Mouse (Mus musculus): Measurements from ENCODE around the gene Cdk15.

Gene Cdk15

DNA sequence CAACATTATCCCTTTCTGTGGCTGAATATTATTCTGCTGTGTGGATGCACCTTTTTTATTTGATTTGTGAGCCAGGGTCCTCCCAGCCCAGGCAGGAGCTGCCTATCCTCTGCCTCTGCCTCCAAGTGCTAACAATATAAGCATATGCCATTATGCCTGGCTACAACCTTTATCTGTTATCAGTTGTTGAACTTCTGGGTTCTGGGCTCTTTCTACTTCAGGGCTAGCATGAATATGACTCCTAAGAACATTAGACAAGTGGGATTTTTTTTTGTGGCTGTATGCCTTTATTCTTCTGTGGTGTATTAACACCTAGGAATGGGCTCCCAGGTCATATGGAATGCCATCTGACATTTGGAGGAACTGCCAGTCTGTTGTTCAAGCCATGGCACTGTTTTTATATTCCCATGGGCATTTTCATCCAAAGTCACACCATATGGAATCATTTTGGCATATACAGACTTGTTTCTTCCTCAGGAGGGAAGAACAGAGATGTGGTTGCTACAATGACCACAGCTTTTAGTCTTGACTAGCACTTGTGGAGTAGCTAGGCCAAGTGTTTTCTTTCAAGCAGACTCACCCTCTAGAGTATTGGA is 113.7 kb downstream of the Cdk15 start:
- DNase-seq (ENCODE audit: low spot score in 2 of 2) = no peak

GRCm38 (mm10) chr1:59376021-59376548 is 119.4 kb downstream of the Cdk15 start:
- DNase-seq (ENCODE audit: low spot score in 2 of 2) = no peak

DNA sequence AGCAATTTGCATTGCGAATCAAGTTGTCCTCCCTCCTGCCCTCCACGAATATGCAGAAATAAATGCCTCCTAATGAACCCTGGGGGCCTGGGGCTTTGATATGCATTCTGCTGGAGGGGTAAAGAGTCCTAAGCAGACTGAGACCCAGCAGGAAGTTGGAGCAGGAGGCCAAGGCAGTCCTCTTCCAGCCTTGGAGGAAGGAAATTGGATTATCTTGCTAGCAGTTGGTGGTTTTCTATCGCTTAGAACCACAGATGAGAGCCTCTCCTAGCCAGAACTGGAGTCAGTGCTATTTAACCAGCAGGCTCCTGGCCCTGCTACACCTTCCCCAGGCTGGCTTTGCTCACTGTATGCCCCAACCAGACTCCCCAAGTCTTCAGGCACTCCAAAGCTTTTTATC is 119.9 kb downstream of the Cdk15 start:
- no peak for DNase-seq (ENCODE audit: low spot score in 2 of 2)

- DNase-seq (ENCODE audit: low spot score in 2 of 2) = no peak
Observed at GRCm38 (mm10) chr1:59377312-59377711, 120.6 kb downstream of the Cdk15 start.

DNA sequence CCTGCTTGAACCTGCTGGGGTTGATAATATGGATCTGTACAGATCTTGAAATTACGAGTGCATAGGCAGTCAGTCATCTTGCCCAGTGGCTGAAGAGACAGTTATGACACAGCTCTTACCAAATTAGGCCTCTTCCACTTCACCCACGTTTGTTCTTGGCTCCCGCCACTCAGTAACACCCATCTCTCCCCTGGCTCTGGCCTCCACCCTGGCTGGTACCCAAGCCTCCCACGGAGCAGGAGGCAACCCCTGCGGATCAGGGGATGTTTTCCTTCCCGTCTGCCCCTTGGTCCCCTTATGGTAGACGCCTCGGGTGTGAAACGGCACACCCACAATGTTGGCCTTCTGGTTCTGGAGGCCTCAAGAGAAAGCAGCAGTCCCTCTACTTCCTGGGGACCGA is 124.2 kb downstream of the Cdk15 start:
- DNase-seq (ENCODE audit: low spot score in 2 of 2) = no peak

GRCm38 (mm10) chr1:59381483-59381882 is 124.8 kb downstream of the Cdk15 start:
- no peak for DNase-seq (ENCODE audit: low spot score in 2 of 2)

GRCm38 (mm10) chr1:59382516-59382915 is 125.8 kb downstream of the Cdk15 start:
- DNase-seq (ENCODE audit: low spot score in 2 of 2) = no peak

GRCm38 (mm10) chr1:59383049-59383610 is 126.4 kb downstream of the Cdk15 start:
- DNase-seq (ENCODE audit: low spot score in 2 of 2) = no peak

DNA sequence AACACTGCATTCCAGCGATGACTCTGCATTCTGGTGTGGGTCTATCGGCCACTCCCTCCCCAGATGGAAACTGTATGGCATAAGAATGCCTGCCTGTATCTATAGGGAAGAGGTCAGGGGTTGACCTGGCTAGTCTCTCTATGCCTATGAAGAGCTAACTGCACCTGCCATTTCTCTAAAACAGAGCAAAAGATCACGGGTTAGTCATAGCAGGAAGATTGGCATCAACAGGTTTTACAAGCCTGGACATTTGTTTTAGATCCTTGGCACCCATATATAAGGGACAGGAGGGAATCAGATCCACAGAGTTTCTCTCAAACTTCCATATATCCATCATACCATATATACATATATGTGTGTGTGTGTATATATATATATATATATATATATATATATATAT is 127.7 kb downstream of the Cdk15 start:
- DNase-seq (ENCODE audit: low spot score in 2 of 2) = no peak

GRCm38 (mm10) chr1:59385641-59386040 is 128.9 kb downstream of the Cdk15 start:
- no peak for DNase-seq (ENCODE audit: low spot score in 2 of 2)

GRCm38 (mm10) chr1:59387542-59388314 is 131.0 kb downstream of the Cdk15 start:
- no peak for DNase-seq (ENCODE audit: low spot score in 2 of 2)

- no peak for DNase-seq (ENCODE audit: low spot score in 2 of 2)
Observed at GRCm38 (mm10) chr1:59389181-59389580, 132.5 kb downstream of the Cdk15 start.

- DNase-seq (ENCODE audit: low spot score in 2 of 2) = no peak
Observed at GRCm38 (mm10) chr1:59391736-59392135, 135.0 kb downstream of the Cdk15 start.

DNA sequence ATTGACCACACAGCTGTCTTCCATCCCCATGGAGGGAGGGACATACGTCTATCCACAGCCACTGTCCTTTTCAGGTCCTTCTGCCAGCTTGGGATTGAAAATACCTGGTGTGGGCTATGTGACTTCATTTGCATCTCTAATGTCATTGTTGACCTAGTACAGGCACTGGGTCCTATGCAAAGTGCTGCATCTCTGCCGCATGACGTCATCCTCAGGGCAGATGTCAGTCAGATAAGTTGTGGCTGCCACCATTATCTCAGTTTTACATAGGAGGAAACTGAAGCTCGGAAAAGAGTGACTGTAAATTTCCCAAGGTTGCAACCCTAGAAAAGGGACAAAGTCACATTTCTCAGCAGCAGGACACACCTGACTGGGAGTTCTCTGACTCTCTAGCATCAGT is 137.4 kb downstream of the Cdk15 start:
- no peak for DNase-seq (ENCODE audit: low spot score in 2 of 2)

GRCm38 (mm10) chr1:59394616-59395015 is 137.9 kb downstream of the Cdk15 start:
- DNase-seq (ENCODE audit: low spot score in 2 of 2) = no peak

DNA sequence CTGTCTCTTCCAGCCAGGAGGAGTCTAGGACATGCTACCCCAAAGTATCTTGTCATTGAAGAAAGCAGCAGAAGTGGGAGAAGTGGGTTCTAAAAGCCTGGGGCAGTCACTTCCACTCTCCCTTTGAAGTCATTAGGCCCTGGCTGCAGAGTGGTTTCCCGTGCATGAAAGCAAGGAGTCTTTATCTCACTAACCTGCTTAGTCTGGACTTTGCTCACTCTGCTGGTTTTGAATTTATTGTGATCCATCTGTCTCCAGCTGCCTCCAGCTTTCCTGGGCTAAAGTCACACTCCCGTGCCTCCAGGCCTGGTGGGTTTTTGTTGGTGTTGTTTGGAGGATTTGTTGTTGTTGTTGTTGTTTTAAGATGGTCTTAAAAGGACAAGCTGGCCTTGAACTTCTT is 139.3 kb downstream of the Cdk15 start:
- no peak for DNase-seq (ENCODE audit: low spot score in 2 of 2)

- DNase-seq (ENCODE audit: low spot score in 2 of 2) = no peak
Observed at GRCm38 (mm10) chr1:59399554-59400325, 143.0 kb downstream of the Cdk15 start.

DNA sequence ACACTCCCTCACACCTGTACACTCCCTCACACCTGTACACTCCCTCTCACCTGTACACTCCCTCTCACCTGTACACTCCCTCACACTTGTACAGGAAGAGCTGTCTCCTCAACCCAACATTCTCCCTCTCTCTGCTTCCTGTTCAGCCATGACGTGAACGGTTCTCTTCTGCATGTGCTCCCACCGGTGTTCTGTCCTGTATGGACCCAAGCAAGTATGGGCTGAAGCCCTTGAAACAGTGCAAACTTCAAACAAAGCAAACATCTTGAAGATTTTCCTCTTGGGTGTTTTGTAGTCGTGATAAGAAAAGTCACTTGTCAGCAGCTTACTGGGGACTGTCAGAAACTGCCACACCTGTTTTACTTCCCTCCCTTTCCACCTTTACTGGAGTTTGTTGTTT is 144.5 kb downstream of the Cdk15 start:
- DNase-seq (ENCODE audit: low spot score in 2 of 2) = no peak
